Mouse (Mus musculus) stomach, embryonic 15.5 days (tissue): ENCODE results near the gene Atp1b3. TPM values are rescaled to one million over a fixed set of nuclear protein-coding genes. Genes with fewer than 3 reads are reported as not detected.

Experiments used
- ATAC-seq: fragments of 200-750 bp; cut with Nextera tagmentation; 2 replicates; pipeline ENCODE4 v1.8.0; 2017; ENCODE audit warnings: low read depth, moderate number of reproducible peaks, moderate TSS enrichment; ENCODE audit not compliant: insufficient read depth, low FRiP score
- H3K27ac ChIP-seq: fragments of 300-500 bp; sonication (generic); 2 replicates; pipeline ENCODE4 v1.5.1; 2015; ENCODE audit warnings: mild to moderate bottlenecking, inconsistent platforms
- H3K27me3 ChIP-seq: fragments of 300-500 bp; sonication (generic); replicated peaks from 2 replicates; pipeline ENCODE4 v1.6.1; 2015; ENCODE audit warnings: inconsistent platforms
- H3K36me3 ChIP-seq: fragments of 300-500 bp; sonication (generic); 2 replicates; pipeline ENCODE4 v1.6.1; 2015; ENCODE audit warnings: inconsistent platforms
- H3K4me1 ChIP-seq: fragments of 300-500 bp; sonication (generic); 2 replicates; pipeline ENCODE4 v1.6.1; 2015; ENCODE audit warnings: inconsistent platforms
- H3K4me2 ChIP-seq: fragments of 300-500 bp; sonication (generic); 2 replicates; pipeline ENCODE4 v1.6.1; 2015; ENCODE audit warnings: mild to moderate bottlenecking, inconsistent platforms
- H3K4me3 ChIP-seq: fragments of 300-500 bp; sonication (generic); replicated peaks from 2 replicates; pipeline ENCODE4 v1.5.1; 2015; ENCODE audit warnings: inconsistent platforms
- H3K9ac ChIP-seq: fragments of 300-500 bp; sonication (generic); 2 replicates; pipeline ENCODE4 v1.6.1; 2015; ENCODE audit warnings: inconsistent platforms
- H3K9me3 ChIP-seq: fragments of 300-500 bp; sonication (generic); 2 replicates; pipeline ENCODE4 v1.6.1; 2016; ENCODE audit warnings: inconsistent platforms
- WGBS: fragments of 180-500 bp; shearing (Covaris S2); methylation state at CpG from one replicate; pipeline ENCODE4 v1.1.7; 2015; 5-methylcytosine and 5-hydroxymethylcytosine counted together
- polyA plus RNA-seq: library from polyadenylated mRNA; unstranded; fragments of >200 nt; fragmentation: Nextera tagmentation; extraction: Ambion mirVana; gene quantifications from 2 replicates; pipeline ENCODE4 v1.2.1, GENCODE M21; 2015

The Atp1b3 gene
- polyA plus RNA-seq, 1 experiment from 2014 or later, result 164 TPM

GRCm38 (mm10) chr9:96320551-96320980, 43.7 kb downstream of the Atp1b3 start:
- Histone ChIP-seq H3K4me1 (no peaks in the 10 kb centered on the region), H3K27me3 (no peaks in the 10 kb centered on the region), H3K9me3 (no peaks in the 10 kb centered on the region), H3K36me3 (0 out of 2 replicates have a peak, but pooled peaks cover 3% of the 10 kb centered on the region), H3K9ac (no peak overlapping the region), H3K4me2 (no peak overlapping the region), H3K27ac (no peak overlapping the region), H3K4me3 (no peak overlapping the region)
- WGBS, result 77% methylated on average over 6 of the region's 6 CpGs
- no peak for ATAC-seq

DNA sequence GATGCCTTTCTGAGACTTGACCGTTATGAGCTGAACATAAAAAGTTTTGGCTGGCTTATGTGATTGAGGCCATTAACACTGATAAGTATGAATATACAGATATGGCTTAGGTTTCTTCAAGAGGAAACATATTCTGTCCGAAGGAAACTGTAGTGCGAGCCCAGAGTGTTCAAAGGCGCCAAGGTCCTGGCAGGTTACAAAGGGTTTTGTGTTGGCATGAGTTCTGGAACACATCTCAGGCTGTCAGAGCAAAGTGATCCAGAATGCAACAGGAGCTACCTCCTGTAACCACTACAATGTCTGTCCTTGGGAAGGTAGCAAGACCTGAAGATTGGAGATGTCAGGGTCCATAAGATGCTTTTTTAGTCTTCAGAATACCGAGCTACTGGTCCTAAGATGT, 44.9 kb downstream of the Atp1b3 start:
- Histone ChIP-seq H3K27me3 (no peaks in the 10 kb centered on the region), H3K36me3 (peaks cover 7% of the 10 kb centered on the region; the same call in 1 of the 2 replicates), H3K4me3 (no peak overlapping the region), H3K9me3 (no peaks in the 10 kb centered on the region), H3K4me1 (no peaks in the 10 kb centered on the region), H3K27ac (no peak overlapping the region), H3K9ac (no peak overlapping the region), H3K4me2 (no peak overlapping the region)
- WGBS, result 93% methylated on average over 5 of the region's 5 CpGs
- no peak for ATAC-seq

DNA sequence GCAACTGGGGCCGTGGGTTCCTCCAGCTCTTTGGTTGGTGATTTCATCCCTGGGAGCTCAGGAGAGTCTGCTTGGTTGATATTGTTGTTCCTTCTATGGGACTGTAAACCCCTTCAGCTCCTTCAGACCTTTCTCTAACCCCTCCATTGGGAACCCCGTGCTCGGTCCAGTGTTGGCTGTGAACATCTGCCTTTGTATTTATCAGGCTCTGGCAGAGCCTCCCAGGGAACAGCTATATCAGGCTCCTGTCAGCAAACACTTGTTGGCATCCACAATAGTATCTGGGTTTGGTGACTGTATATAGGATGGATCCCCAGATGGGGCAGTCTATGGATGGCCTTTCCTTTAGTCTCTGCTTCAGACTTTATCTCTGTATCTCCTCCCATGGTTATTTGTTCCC, 52.2 kb downstream of the Atp1b3 start:
- no peak for ATAC-seq
- H3K4me3 ChIP-seq, result no peak overlapping the region
- no peaks in the 10 kb centered on the region for H3K9me3 ChIP-seq
- no peak overlapping the region for H3K9ac ChIP-seq
- H3K4me1 ChIP-seq, result no peaks in the 10 kb centered on the region
- H3K36me3 ChIP-seq, result peaks cover 4% of the 10 kb centered on the region; the same call in 1 of the 2 replicates
- no peak overlapping the region for H3K4me2 ChIP-seq
- 93% methylated on average over 3 of the region's 3 CpGs for WGBS
- H3K27ac ChIP-seq, result no peak overlapping the region
- H3K27me3 ChIP-seq, result no peaks in the 10 kb centered on the region

GRCm38 (mm10) chr9:96308816-96309215, 55.4 kb downstream of the Atp1b3 start:
- WGBS, result 82% methylated on average over 3 of the region's 3 CpGs
- Histone ChIP-seq H3K9me3 (no peaks in the 10 kb centered on the region), H3K4me3 (no peak overlapping the region), H3K27me3 (no peaks in the 10 kb centered on the region), H3K36me3 (peaks cover 5% of the 10 kb centered on the region; the same call in 1 of the 2 replicates), H3K4me2 (no peak overlapping the region), H3K9ac (no peak overlapping the region), H3K27ac (no peak overlapping the region), H3K4me1 (no peaks in the 10 kb centered on the region)
- no peak for ATAC-seq

DNA sequence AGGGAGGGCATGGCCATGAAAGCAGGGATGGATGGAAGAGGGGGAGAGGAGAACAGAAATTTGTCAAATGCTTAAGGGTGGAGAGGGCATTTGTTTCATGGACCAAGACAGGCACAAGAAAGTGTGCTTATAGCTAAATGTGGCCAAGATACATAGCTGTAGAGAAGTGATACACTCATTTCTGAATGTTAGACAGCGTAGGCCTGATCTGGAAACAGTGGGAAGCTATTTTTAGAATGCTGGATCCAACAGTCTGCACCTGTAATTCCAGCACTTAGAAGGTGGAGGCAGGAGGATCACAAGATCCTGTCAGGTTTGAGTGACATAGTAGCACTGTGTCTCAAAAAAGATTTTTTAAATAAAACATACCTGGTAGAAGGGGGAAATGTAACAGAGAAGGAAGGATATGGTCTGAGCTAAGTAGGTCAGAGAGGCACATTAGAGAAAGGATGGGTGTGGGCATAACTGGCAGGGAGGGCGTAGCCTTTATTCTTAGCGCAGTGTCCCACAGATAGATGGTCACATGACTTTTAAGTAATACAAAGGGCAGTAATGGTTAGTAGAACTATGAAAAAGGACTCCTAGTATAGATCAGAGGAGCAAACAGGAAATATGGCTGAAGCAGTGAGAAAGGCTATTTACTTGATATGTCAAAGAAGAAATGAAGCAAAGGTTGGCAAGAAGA, 64.8 kb downstream of the Atp1b3 start:
- Histone ChIP-seq H3K9ac (no peak overlapping the region), H3K36me3 (peaks cover 3% of the 10 kb centered on the region; the same call in 1 of the 2 replicates), H3K4me2 (no peak overlapping the region), H3K4me1 (no peaks in the 10 kb centered on the region), H3K9me3 (no peaks in the 10 kb centered on the region), H3K27me3 (no peaks in the 10 kb centered on the region), H3K27ac (no peak overlapping the region), H3K4me3 (no peak overlapping the region)
- ATAC-seq, result no peak
- WGBS, result 85% methylated on average over 3 of the region's 3 CpGs

GRCm38 (mm10) chr9:96292144-96292543, 72.1 kb downstream of the Atp1b3 start:
- Histone ChIP-seq H3K4me3 (no peak overlapping the region), H3K36me3 (no peaks in the 10 kb centered on the region), H3K9me3 (no peaks in the 10 kb centered on the region), H3K27me3 (no peaks in the 10 kb centered on the region), H3K9ac (no peak overlapping the region), H3K4me2 (no peak overlapping the region), H3K4me1 (no peaks in the 10 kb centered on the region), H3K27ac (no peak overlapping the region)
- no peak for ATAC-seq
- WGBS, result 96% methylated on average over 7 of the region's 7 CpGs

GRCm38 (mm10) chr9:96284916-96285315, 79.3 kb downstream of the Atp1b3 start:
- no peak overlapping the region for H3K4me2 ChIP-seq
- no peaks in the 10 kb centered on the region for H3K27me3 ChIP-seq
- H3K4me1 ChIP-seq, result no peaks in the 10 kb centered on the region
- 20% methylated on average over 1 of the region's 1 CpGs for WGBS
- no peak overlapping the region for H3K4me3 ChIP-seq
- H3K36me3 ChIP-seq, result no peaks in the 10 kb centered on the region
- no peaks in the 10 kb centered on the region for H3K9me3 ChIP-seq
- no peak for ATAC-seq
- H3K9ac ChIP-seq, result no peak overlapping the region
- H3K27ac ChIP-seq, result no peak overlapping the region

Other genes with a start within 250 kb of the Atp1b3 start
- gene Gk5, start 245.1 kb downstream of the Atp1b3 start, polyA plus RNA-seq, result 8.5 and 9.6 TPM in 2 replicates
- gene Tfdp2, start 168.2 kb downstream of the Atp1b3 start, polyA plus RNA-seq, result 38.9 and 43.2 TPM in 2 replicates
- gene Rnf7, start 114.2 kb upstream of the Atp1b3 start, polyA plus RNA-seq, result 182 and 201 TPM in 2 replicates
- gene Gm28729, start 160.8 kb upstream of the Atp1b3 start, polyA plus RNA-seq, result 0.06 TPM in 1 of 2 replicates, not detected in the other